Mouse (Mus musculus): Measurements from ENCODE around the gene Pld5. TPM values are rescaled to one million over a fixed set of nuclear protein-coding genes. Genes with fewer than 3 reads are reported as not detected.

Gene Pld5
- polyA plus RNA-seq (2015; fragmentation: Nextera tagmentation; extraction: Ambion mirVana), result 2.9 and 3.1 TPM in 2 replicates

DNA sequence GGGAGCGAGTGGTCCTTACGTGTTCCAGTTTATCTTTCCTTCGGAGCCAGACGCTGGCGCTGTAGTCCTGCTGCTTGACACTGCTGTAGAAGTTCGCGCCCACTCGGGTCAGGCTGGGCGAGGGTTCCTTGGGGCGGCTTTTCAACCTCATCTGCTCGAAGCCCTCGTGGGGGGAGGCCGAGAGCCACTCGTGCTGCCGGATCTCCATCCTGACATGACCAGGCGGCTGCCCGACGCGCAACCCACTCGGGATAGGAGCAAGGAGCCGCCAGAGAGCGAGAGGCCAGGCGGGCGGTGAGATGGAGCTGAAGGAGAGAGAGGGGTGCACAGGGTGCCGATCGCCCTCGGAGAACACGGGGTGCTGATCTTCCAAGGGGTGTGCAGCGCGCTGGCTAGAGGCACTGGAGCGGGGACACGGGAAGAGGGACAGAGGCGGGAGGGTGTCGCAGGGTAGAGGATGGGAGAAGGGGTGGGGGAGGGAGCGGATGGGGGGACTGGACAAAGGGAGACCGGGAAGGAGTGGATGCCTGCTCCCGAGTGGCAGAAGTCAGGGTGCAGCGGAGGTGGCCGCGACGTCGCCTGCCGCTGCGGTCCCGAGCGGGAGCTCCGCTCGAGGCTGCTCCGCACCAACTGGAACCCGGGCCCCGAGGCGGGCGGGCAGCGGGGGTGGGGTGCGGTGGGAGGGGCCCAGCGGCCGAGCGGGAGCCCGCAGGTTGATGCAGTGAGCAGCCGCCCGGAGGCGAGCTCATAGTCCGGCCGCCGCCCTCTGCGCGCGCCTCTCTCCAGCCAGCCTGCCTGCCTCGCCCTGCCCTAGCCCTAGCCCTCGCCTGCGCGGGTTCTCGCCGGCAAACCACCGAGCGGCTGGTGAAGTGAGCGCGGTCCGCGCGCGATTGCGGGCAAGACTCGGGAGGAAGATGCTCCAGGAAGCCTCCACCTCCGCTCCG, at the start of gene Pld5:
TSS of gene Pld5 (minus strand) at position 646 of the 944 bp plus-strand sequence.
- WGBS, result under 1% methylated on average over 82 of the region's 86 CpGs
- Histone ChIP-seq H3K27ac (peak within 1 kb of the TSS; percentile 70), H3K9ac (replicated peaks) (peak within 1 kb of the TSS; percentile 80)

DNA sequence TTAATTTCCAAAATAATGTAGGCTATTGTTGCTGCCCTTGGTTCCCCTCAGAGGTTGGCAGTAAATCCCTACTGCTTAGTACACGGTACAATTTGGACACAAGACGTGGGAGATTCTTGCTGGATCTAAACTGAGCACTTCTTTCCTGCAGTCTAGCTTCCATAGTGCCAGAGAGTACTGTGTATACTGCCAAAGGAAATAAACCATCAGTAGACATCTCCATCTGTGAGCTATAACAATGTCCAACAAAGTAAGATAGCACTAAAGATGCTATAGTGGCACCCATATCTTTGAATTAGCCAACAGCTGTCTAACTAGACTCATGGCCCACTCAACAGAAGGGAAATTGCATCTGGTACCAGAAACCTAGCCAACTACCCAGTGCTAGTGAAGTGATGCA, 40.0 kb upstream of the Pld5 start:
- no peak overlapping the region for H3K4me2 ChIP-seq (replicated peaks)
- H3K27ac ChIP-seq, result no peak overlapping the region
- no peak for ATAC-seq
- no peak overlapping the region for H3K4me3 ChIP-seq (replicated peaks)
- H3K9ac ChIP-seq (replicated peaks), result no peak overlapping the region
- H3K27me3 ChIP-seq, result no peaks in the 10 kb centered on the region
- WGBS, result 81% methylated on average over 2 of the region's 2 CpGs
- H3K36me3 ChIP-seq, result no peaks in the 10 kb centered on the region
- H3K9me3 ChIP-seq, result no peaks in the 10 kb centered on the region
- H3K4me1 ChIP-seq (replicated peaks), result no peaks in the 10 kb centered on the region

More for the DNA sequence above, at the start of gene Pld5:
- Histone ChIP-seq H3K4me3 (replicated peaks) (peak within 1 kb of the TSS; percentile 65), H3K4me2 (replicated peaks) (peak within 1 kb of the TSS; percentile 81), H3K36me3 (no peaks in the 10 kb centered on the region), H3K9me3 (no peaks in the 10 kb centered on the region), H3K4me1 (replicated peaks) (peaks cover 14% of the 10 kb centered on the region), H3K27me3 (peaks cover 15% of the 10 kb centered on the region; the same call in 1 of the 2 replicates)
- ATAC-seq, result peak; percentile 95

DNA sequence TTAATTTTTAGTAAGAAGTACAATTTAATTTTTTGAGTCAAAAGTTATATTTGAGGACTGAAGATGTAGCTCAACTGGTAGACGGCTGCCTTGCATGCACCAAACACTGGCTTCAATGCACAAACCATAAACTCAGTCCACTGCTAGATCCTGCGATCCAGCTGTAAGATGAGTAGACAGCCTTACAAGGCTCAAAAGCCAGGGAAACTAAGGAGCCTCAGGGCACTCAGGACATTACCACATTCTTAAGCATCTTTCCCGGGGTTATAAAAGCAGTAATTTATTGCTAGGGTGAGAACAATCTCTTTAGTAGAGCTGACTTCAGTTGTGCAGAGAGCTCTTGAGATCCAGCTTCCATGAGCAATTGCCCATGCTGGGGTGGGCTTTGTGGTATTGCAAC, 35.1 kb upstream of the Pld5 start:
- no peaks in the 10 kb centered on the region for H3K4me1 ChIP-seq (replicated peaks)

DNA sequence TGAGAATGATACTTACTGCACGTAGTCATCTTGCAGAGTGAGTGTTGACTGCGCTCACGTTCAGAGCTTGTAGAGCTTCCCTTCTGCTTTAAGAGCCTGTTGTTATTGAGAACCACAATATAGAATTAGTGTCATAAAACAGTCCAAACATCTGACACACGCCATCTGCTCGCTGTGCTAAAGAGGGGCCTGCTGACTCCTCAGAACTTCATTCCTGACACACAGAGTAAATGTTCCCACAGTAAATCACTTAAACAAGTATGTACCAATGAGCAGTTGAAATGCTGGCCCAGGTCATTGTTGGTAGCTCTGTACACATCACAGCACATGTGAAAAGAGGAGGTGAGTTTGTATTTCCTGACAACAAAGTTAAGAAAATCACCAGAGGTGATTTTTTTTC, 14.3 kb upstream of the Pld5 start:
- Histone ChIP-seq H3K9me3 (no peaks in the 10 kb centered on the region), H3K27me3 (no peaks in the 10 kb centered on the region), H3K4me2 (replicated peaks) (no peak overlapping the region), H3K9ac (replicated peaks) (no peak overlapping the region), H3K27ac (no peak overlapping the region), H3K4me3 (replicated peaks) (no peak overlapping the region), H3K36me3 (no peaks in the 10 kb centered on the region), H3K4me1 (replicated peaks) (no peaks in the 10 kb centered on the region)
- no peak for ATAC-seq
- WGBS, result 89% methylated on average over 5 of the region's 5 CpGs

More for the DNA sequence above, 35.1 kb upstream of the Pld5 start:
- Histone ChIP-seq H3K9ac (replicated peaks) (no peak overlapping the region), H3K36me3 (no peaks in the 10 kb centered on the region), H3K27me3 (no peaks in the 10 kb centered on the region), H3K27ac (no peak overlapping the region), H3K4me3 (replicated peaks) (no peak overlapping the region), H3K9me3 (no peaks in the 10 kb centered on the region), H3K4me2 (replicated peaks) (no peak overlapping the region)
- 82% methylated on average over 3 of the region's 3 CpGs for WGBS
- no peak for ATAC-seq

DNA sequence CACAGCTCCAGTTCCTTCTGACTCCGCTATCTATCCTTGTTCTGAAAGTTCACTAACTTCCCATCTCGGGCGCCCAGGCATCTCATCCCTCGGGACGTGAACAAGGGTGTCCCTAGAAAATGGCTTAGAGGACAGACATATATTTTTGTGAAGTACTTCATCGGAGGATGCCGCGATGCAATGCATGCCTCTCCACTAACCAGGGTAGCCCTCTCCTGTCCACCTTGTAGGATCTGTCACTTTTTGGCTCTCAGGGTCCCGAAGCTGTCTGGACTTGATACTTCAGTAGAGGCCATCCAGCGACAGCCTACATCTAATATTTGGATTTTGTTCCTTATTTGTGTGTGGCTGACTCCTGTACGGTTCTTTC, 484 bp upstream of the Pld5 start:
- H3K27ac ChIP-seq, result peak overlapping the region; percentile 70
- H3K4me2 ChIP-seq (replicated peaks), result peak overlapping the region; percentile 81
- peak; percentile 28 for ATAC-seq
- peaks cover 15% of the 10 kb centered on the region; the same call in 1 of the 2 replicates for H3K27me3 ChIP-seq
- no peaks in the 10 kb centered on the region for H3K36me3 ChIP-seq
- H3K9me3 ChIP-seq, result no peaks in the 10 kb centered on the region
- H3K4me3 ChIP-seq (replicated peaks), result peak overlapping the region; percentile 65
- 10% methylated on average over 11 of the region's 11 CpGs for WGBS
- H3K4me1 ChIP-seq (replicated peaks), result peaks cover 14% of the 10 kb centered on the region
- peak overlapping the region; percentile 80 for H3K9ac ChIP-seq (replicated peaks)

DNA sequence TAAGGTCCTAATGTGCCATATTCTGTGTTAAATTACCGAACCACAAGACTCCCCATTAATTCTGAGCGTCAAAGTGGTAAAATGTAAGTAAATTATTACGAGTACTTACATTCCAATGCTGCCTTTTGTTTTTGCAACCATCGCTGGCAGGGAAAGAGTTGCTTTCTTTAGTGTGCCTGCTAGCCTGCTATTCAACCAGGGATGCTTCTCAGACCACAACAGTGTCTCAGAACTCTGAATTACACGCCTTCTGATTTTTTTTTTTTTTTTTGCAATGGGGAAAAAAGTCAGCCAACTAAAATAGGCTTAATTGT, 26.4 kb downstream of the Pld5 start:
- H3K4me1 ChIP-seq (replicated peaks), result peaks cover 13% of the 10 kb centered on the region
- H3K27me3 ChIP-seq, result no peaks in the 10 kb centered on the region
- H3K9ac ChIP-seq (replicated peaks), result no peak overlapping the region
- H3K27ac ChIP-seq, result peak overlapping the region; percentile 55
- no peak overlapping the region for H3K4me2 ChIP-seq (replicated peaks)
- H3K36me3 ChIP-seq, result no peaks in the 10 kb centered on the region
- no peak for ATAC-seq
- no peak overlapping the region for H3K4me3 ChIP-seq (replicated peaks)
- WGBS, result 57% methylated on average over 5 of the region's 5 CpGs
- H3K9me3 ChIP-seq, result no peaks in the 10 kb centered on the region

DNA sequence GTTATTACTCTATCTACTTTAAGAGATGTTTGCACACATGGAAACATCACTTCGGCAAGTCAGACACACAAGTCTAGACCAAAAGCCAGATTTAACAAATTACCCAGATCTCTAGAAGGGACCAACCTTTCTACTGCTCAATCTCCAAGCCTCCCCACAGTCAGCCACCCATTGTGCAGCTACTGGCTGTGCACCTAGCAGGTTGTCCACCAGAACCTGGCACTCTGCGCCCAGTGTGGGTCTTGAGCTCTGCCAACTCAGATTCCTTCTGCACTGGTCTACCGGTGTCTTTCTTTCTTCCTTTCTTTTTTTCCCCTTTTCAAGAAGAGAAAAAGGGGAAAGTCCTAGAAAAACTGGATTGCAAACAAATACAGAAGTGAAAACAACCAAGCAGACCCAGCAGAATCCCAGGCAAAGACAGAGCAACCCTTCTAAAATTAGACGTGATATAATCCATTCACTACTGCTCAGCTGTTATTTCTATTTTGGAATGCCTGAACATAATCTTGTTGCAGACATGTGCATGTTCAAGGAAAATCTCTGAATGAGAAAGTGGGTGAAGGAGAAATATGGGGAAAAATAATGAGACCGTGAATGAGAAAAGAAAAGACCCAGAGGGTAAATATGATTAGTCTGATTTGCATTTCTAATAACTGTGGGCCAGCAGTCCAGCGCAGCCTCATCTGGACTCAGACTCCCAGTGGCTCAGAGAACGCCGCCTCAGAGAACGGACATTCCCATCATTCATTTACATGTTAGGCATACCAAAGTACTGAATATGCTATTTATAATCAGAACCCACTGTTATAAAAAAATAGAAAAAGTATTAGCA, 27.0 kb downstream of the Pld5 start:
- WGBS, result 56% methylated on average over 9 of the region's 9 CpGs
- H3K27ac ChIP-seq, result no peak overlapping the region; the same call in 1 of the 2 replicates
- 0 out of 2 replicates have a peak, but pooled peaks have one; percentile 66 for ATAC-seq
- H3K9ac ChIP-seq (replicated peaks), result no peak overlapping the region
- no peak overlapping the region for H3K4me2 ChIP-seq (replicated peaks)
- no peaks in the 10 kb centered on the region for H3K9me3 ChIP-seq
- peaks cover 13% of the 10 kb centered on the region for H3K4me1 ChIP-seq (replicated peaks)
- no peaks in the 10 kb centered on the region for H3K36me3 ChIP-seq
- no peak overlapping the region for H3K4me3 ChIP-seq (replicated peaks)
- H3K27me3 ChIP-seq, result no peaks in the 10 kb centered on the region

DNA sequence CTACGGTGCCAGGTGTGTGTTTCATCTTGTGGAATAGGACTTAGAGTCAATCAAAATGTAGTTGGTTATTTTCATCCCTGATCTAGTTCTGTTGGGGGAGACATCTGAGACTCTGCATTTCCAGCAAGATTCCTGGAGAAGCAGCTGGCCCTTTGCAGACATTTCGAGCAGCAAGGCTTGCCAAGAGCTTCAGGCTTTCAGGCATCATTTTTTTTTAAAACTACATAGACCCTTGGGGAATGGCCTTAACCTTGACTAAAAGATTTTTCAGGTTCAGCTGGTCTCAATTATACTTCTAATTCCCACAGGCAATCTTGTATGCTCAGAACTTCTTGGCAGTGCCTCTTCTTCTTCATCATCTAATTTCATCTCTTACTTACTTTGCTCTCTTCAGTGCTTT, 35.9 kb downstream of the Pld5 start:
- Histone ChIP-seq H3K4me2 (replicated peaks) (no peak overlapping the region), H3K27ac (no peak overlapping the region), H3K4me3 (replicated peaks) (no peak overlapping the region), H3K9ac (replicated peaks) (no peak overlapping the region), H3K4me1 (replicated peaks) (no peaks in the 10 kb centered on the region), H3K9me3 (no peaks in the 10 kb centered on the region), H3K36me3 (no peaks in the 10 kb centered on the region), H3K27me3 (no peaks in the 10 kb centered on the region)
- 92% methylated on average over 2 of the region's 2 CpGs for WGBS
- ATAC-seq, result no peak

DNA sequence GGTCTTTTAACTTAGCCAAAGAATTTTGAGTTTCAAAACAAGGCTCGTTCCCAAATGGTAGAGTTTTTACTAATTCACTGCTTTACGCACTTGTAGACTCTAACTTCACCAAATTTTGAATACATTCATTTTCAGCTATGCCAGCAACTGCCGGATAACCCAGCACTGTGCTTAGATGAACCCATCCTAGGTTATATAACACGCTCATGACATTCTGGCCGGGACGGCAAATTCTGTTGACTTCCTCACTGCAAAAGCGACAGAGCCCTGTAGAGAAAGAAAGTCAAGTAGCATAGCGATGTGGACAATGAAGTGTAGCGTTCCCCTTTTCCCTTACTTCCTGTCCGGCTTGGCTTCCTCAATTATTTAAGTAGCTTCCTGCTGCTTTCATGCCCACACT, 51.3 kb downstream of the Pld5 start:
- no peak for ATAC-seq
- H3K4me1 ChIP-seq (replicated peaks), result no peaks in the 10 kb centered on the region; the same call in 1 of the 2 replicates
- H3K27me3 ChIP-seq, result no peaks in the 10 kb centered on the region
- H3K9ac ChIP-seq (replicated peaks), result no peak overlapping the region
- no peak overlapping the region for H3K4me3 ChIP-seq (replicated peaks)
- H3K9me3 ChIP-seq, result no peaks in the 10 kb centered on the region
- no peak overlapping the region for H3K27ac ChIP-seq
- WGBS, result 84% methylated on average over 10 of the region's 10 CpGs
- H3K36me3 ChIP-seq, result no peaks in the 10 kb centered on the region
- H3K4me2 ChIP-seq (replicated peaks), result no peak overlapping the region

DNA sequence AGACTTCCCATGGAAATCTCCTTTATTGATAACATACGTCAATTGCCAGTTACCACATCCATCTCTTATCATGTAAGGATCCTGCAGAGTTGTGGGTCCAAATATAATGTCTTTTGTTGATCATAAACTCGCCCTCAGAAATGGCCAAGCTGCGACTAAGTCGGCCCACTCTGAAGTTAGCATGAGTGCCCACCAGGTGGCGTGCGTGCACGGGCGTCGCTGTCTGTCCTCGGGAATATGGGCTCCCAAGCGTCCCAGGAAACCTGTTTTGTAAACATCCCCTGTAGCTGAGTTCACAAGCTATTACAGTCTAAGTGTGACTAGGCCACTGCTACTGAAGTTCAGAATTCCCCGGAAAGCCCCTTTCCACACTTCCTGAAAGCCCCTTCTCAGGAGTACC, 51.9 kb downstream of the Pld5 start:
- Histone ChIP-seq H3K4me3 (replicated peaks) (no peak overlapping the region), H3K4me2 (replicated peaks) (no peak overlapping the region), H3K4me1 (replicated peaks) (no peaks in the 10 kb centered on the region; the same call in 1 of the 2 replicates), H3K9me3 (no peaks in the 10 kb centered on the region), H3K9ac (replicated peaks) (no peak overlapping the region), H3K27ac (no peak overlapping the region), H3K27me3 (no peaks in the 10 kb centered on the region), H3K36me3 (no peaks in the 10 kb centered on the region)
- ATAC-seq, result peak; percentile 81
- WGBS, result 4% methylated on average over 12 of the region's 12 CpGs

DNA sequence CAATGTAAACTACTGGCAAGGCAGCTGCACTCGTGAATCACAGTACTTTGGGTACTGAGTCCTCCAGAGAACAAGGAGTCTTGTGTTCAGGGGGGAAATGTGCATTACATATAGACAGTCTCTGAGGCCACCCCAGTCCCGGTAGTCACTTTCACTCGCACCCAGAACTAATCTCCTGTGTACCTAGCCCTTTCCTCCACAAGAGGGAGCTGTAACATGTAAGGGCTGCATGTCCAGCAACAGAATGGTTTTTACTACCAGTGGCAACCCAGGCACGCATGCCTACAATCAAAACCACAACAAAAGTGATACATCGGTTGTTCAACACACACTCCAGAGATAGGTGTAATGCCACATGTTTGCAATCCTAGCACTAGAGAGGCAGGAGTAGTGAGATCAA, 56.9 kb downstream of the Pld5 start:
- Histone ChIP-seq H3K4me2 (replicated peaks) (no peak overlapping the region), H3K9me3 (no peaks in the 10 kb centered on the region), H3K36me3 (no peaks in the 10 kb centered on the region), H3K4me3 (replicated peaks) (no peak overlapping the region), H3K27ac (no peak overlapping the region), H3K9ac (replicated peaks) (no peak overlapping the region), H3K4me1 (replicated peaks) (peaks cover 9% of the 10 kb centered on the region), H3K27me3 (no peaks in the 10 kb centered on the region)
- ATAC-seq, result no peak
- WGBS, result 84% methylated on average over 5 of the region's 5 CpGs

DNA sequence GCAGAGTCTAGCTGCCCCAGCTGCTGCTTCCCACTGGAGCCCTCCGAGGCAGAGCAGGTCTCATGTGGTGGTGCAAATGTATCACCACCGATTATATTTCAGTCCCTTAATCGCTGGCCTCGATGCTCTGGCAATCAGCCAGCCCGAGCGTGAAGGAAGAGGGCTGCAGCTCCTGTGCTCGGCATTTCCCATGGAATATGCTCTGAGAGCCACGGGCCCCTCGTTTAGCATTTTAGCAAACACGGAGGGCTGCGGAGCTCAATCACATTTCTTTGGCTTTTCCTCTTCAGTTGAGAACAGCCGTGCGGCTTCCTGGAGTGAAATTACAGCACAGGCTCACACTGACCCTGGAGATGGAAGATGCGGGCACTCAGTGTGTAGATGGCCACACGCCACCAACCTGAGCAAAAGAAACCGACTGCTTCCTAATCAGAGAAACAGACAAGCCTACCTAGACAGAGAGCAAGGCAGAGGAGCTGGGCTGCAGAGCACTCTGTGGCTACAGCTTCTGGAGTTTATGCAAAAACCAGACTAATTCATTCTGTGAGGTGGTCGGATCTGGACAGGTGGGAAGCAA, 61.4 kb downstream of the Pld5 start:
- no peaks in the 10 kb centered on the region for H3K36me3 ChIP-seq
- peak; percentile 78 for ATAC-seq
- H3K4me1 ChIP-seq (replicated peaks), result peaks cover 21% of the 10 kb centered on the region
- peak overlapping the region; percentile 56 for H3K9ac ChIP-seq (replicated peaks)
- H3K27ac ChIP-seq, result peak overlapping the region; percentile 54
- H3K4me2 ChIP-seq (replicated peaks), result peak overlapping the region; percentile 45
- H3K9me3 ChIP-seq, result no peaks in the 10 kb centered on the region
- WGBS, result 30% methylated on average over 17 of the region's 17 CpGs
- peak overlapping the region; percentile 6; the same call in 1 of the 2 replicates for H3K4me3 ChIP-seq (replicated peaks)
- H3K27me3 ChIP-seq, result no peaks in the 10 kb centered on the region

Measured in midbrain, embryonic 13.5 days (tissue).